Mouse (Mus musculus) kidney, adult 2 months (tissue): ENCODE measurements around the gene Efnb1. TPM values are rescaled to one million over a fixed set of nuclear protein-coding genes. Genes with fewer than 3 reads are reported as not detected.

Experiments
- DNase-seq: peaks from one replicate; pipeline ENCODE4 v3.0.0; 2021
- H3K27ac ChIP-seq: fragments of 200-500 bp; 2 replicates; pipeline ENCODE4 v1.5.1; 2012; ENCODE audit warnings: low read depth, low read length, control low read depth, inconsistent platforms; ENCODE audit not compliant: insufficient read depth
- H3K27me3 ChIP-seq: fragments of 200-500 bp; replicated peaks from 2 replicates; pipeline ENCODE4 v1.6.1; 2012; ENCODE audit warnings: mild to moderate bottlenecking, moderate library complexity, low read length, inconsistent platforms; ENCODE audit not compliant: control insufficient read depth, insufficient read depth
- H3K36me3 ChIP-seq: fragments of 200-500 bp; 2 replicates; pipeline ENCODE4 v1.6.1; 2012; ENCODE audit warnings: mild to moderate bottlenecking, moderate library complexity, low read length, inconsistent platforms; ENCODE audit not compliant: control insufficient read depth, insufficient read depth
- H3K4me1 ChIP-seq: fragments of 200-500 bp; 2 replicates; pipeline ENCODE4 v1.6.1; 2011; ENCODE audit warnings: low read length; ENCODE audit not compliant: control insufficient read depth, insufficient read depth
- H3K4me3 ChIP-seq: fragments of 200-500 bp; 2 replicates; pipeline ENCODE4 v1.5.1; 2011; ENCODE audit warnings: mild to moderate bottlenecking, low read depth, low read length, control low read depth; ENCODE audit not compliant: insufficient read depth
- CTCF ChIP-seq: fragments of 200-500 bp; conservative IDR thresholded peaks from 2 replicates; pipeline ENCODE4 v1.5.1; 2011; ENCODE audit warnings: low read depth, mild to moderate bottlenecking, control low read depth, low read length, moderate library complexity, mixed read lengths; ENCODE audit not compliant: insufficient read depth, insufficient read length
- POLR2A ChIP-seq: fragments of 200-500 bp; IDR thresholded peaks from one replicate; pipeline ENCODE4 v1.6.1; 2011; ENCODE audit warnings: low read depth, low read length, control low read depth
- WGBS: fragments of 180-500 bp; shearing (Covaris S2); methylation state at CpG from one replicate; pipeline ENCODE4 v1.1.7; 2018; 5-methylcytosine and 5-hydroxymethylcytosine counted together
- polyA plus RNA-seq: library from polyadenylated mRNA; depleted of rRNA; stranded (reverse); fragments of >200 nt; gene quantifications from 2 replicates; pipeline ENCODE4 v1.2.3, GENCODE M21; 2012

Efnb1 gene
- polyA plus RNA-seq, 1 experiment: 27.6 TPM

DNA sequence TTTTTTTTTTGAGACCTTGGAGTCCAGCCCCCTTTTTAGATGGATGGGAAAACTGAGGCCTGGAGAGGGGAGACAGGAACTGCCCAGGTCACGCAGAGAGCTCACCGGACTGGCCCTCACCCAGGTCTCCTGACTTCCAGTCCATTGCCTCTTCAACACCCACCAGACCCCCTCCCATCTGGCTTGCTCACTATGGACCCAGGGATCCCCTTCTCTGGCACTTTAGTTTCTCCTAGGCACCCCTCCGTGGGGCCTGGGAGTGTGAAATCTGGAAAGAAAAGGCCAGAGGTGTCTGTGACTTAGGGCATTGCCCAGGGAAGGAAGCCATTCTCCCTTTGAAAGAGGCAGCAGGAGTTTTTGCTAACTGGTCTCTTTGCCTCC, 17.3 kb downstream of the Efnb1 start:
- Histone ChIP-seq H3K36me3 (no peaks in the 10 kb centered on the region), H3K27me3 (no peaks in the 10 kb centered on the region), H3K27ac (no peak overlapping the region), H3K4me3 (no peak overlapping the region), H3K4me1 (peaks cover 25% of the 10 kb centered on the region)
- WGBS: 59% methylated on average over 3 of the region's 3 CpGs
- no peak for TF ChIP-seq POLR2A
- no peak for TF ChIP-seq CTCF
- DNase-seq: no peak

DNA sequence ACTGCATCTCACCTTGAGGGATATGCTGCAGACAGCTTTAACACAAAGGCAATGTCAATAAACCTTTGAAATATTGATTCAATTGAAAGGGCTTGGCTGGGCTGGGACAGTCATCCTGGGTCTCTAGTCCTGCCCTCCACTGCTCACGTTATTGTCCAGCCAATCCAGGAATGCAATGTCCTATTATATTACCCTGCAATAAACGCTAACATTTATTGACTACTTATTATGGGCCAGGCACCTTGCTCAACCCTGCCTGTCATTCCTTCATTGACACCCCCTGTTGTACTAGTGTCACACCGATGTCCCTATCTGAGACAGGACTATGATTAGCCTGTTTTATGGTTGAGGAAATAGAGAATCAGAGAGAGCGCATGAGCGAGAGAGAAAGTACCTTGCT, 18.4 kb downstream of the Efnb1 start:
- H3K4me3 ChIP-seq: no peak overlapping the region
- 57% methylated on average over 5 of the region's 5 CpGs for WGBS

GRCm38 (mm10) chrX:99159020-99159419, 23.1 kb downstream of the Efnb1 start:
- no peak for TF ChIP-seq CTCF
- no peak for TF ChIP-seq POLR2A
- Histone ChIP-seq H3K4me3 (no peak overlapping the region), H3K4me1 (peaks cover 4% of the 10 kb centered on the region; the same call in 1 of the 2 replicates), H3K27me3 (no peaks in the 10 kb centered on the region), H3K27ac (no peak overlapping the region), H3K36me3 (no peaks in the 10 kb centered on the region)
- 64% methylated on average over 8 of the region's 8 CpGs for WGBS
- DNase-seq: no peak

More for the DNA sequence above, 18.4 kb downstream of the Efnb1 start:
- Histone ChIP-seq H3K27ac (no peak overlapping the region), H3K36me3 (no peaks in the 10 kb centered on the region), H3K4me1 (peaks cover 22% of the 10 kb centered on the region), H3K27me3 (no peaks in the 10 kb centered on the region)
- DNase-seq: no peak
- TF ChIP-seq POLR2A: no peak
- no peak for TF ChIP-seq CTCF

DNA sequence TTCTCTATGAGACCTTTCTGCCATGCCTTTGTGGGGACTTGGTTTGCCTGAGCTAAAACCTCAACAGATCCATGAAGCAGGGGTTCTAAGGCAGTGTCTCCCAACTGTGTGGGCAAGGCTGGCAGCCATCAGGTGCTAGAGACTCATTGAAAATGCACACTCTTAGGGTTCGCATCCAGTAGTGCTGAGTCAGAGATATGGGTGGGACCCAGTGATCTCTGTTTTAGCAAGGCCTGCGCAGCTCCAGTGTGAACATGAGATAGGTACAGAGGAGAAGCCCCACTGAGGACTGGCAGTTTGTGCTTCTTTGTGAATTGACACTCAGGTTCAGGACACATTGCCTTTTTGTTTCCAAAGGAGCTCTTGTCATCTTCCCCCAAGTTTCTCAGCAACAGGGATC, 28.2 kb downstream of the Efnb1 start:
- Histone ChIP-seq H3K27ac (no peak overlapping the region), H3K27me3 (no peaks in the 10 kb centered on the region), H3K4me3 (no peak overlapping the region), H3K36me3 (no peaks in the 10 kb centered on the region), H3K4me1 (no peaks in the 10 kb centered on the region)
- TF ChIP-seq POLR2A (no peak), CTCF (no peak)
- 92% methylated on average over 2 of the region's 2 CpGs for WGBS
- no peak for DNase-seq

DNA sequence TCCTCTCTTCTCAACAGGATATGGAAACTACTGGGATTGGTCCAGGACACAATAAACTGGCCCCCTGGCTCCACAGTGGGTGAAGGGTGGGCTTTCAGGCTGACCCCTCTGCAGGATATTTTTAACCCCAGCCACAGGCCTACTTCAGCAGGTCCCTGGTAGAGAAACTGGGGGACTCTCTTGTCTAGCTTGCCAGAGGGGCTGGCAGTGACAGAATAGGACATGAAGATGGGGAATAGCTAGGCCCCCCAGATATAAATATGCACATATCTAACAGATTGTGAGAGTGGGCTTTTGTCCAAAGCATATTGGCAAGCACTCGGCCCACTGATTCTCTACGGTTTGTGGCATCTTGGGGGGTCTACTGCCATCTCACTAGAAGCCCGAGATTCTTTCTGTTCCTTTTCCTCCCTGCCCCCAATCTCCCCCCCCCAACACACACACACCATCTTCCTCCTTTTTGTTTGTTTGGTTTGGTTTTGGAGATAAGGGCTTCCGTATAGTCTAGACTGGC, 29.0 kb downstream of the Efnb1 start:
- no peaks in the 10 kb centered on the region for H3K36me3 ChIP-seq
- TF ChIP-seq CTCF: no peak
- no peak for TF ChIP-seq POLR2A
- H3K27ac ChIP-seq: no peak overlapping the region
- DNase-seq: no peak
- H3K4me3 ChIP-seq: no peak overlapping the region
- H3K27me3 ChIP-seq: no peaks in the 10 kb centered on the region
- WGBS: 75% methylated on average over 4 of the region's 4 CpGs
- no peaks in the 10 kb centered on the region for H3K4me1 ChIP-seq

DNA sequence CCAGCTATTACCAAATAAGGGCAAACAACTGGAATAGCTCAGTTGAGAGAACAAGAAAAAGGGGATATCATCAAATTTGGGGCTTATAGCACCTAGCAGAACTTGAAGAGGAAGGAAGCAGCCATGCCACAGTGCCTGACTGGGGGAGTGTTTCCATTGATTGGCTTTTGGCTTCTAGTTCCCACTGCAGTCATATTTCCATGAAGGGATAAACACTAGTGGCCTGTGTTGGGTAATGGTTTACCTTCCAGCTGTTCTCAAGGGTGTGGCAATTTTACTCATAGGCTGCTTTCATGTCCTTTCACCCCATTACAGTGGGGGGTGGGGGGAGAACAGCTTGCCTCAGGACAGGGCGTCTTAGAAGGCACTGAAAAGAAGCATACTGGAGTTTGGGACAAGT, 31.1 kb downstream of the Efnb1 start:
- Histone ChIP-seq H3K27ac (no peak overlapping the region), H3K36me3 (no peaks in the 10 kb centered on the region), H3K27me3 (no peaks in the 10 kb centered on the region), H3K4me1 (no peaks in the 10 kb centered on the region), H3K4me3 (no peak overlapping the region)
- TF ChIP-seq CTCF: no peak
- TF ChIP-seq POLR2A: no peak
- no peak for DNase-seq
- WGBS: 70% methylated on average over 1 of the region's 1 CpGs

- no peaks in the 10 kb centered on the region for H3K27me3 ChIP-seq
- no peak for TF ChIP-seq CTCF
- TF ChIP-seq POLR2A: no peak
- WGBS: 67% methylated on average over 7 of the region's 7 CpGs
- no peaks in the 10 kb centered on the region for H3K4me1 ChIP-seq
- H3K36me3 ChIP-seq: no peaks in the 10 kb centered on the region
- no peak for DNase-seq
- no peak overlapping the region for H3K4me3 ChIP-seq
- no peak overlapping the region for H3K27ac ChIP-seq
Measured at GRCm38 (mm10) chrX:99167550-99167949, 31.6 kb downstream of the Efnb1 start.
